Mouse (Mus musculus) stomach, embryonic 16.5 days (tissue): ENCODE data around the gene Prrc2b. TPM values are rescaled to one million over a fixed set of nuclear protein-coding genes. Genes with fewer than 3 reads are reported as not detected.
A peak's percentile ranks its signal among the peaks of the same experiment; 100 is the strongest.

Experiments used
- ATAC-seq: fragments of 200-750 bp; cut with Nextera tagmentation; 2 replicates; pipeline ENCODE4 v1.8.0; 2017; ENCODE audit warnings: moderate number of reproducible peaks, moderate TSS enrichment; ENCODE audit not compliant: insufficient read depth, low FRiP score
- H3K27ac ChIP-seq: fragments of 300-500 bp; sonication (generic); 2 replicates; pipeline ENCODE4 v1.5.1; 2014; ENCODE audit warnings: low read length
- H3K27me3 ChIP-seq: fragments of 300-500 bp; sonication (generic); 2 replicates; pipeline ENCODE4 v1.6.1; 2014; ENCODE audit warnings: low read length, control low read depth, mixed read lengths; ENCODE audit not compliant: control insufficient read depth, insufficient read depth
- H3K36me3 ChIP-seq: fragments of 300-500 bp; sonication (generic); 2 replicates; pipeline ENCODE4 v1.6.1; 2014; ENCODE audit warnings: low read length; ENCODE audit not compliant: control insufficient read depth, insufficient read depth
- H3K4me1 ChIP-seq: fragments of 300-500 bp; sonication (generic); 2 replicates; pipeline ENCODE4 v1.6.1; 2014; ENCODE audit warnings: low read length, control low read depth, mixed read lengths; ENCODE audit not compliant: control insufficient read depth, insufficient read depth
- H3K4me2 ChIP-seq: fragments of 300-500 bp; sonication (generic); 2 replicates; pipeline ENCODE4 v1.6.1; 2014; ENCODE audit warnings: low read depth, low read length, mixed read lengths
- H3K4me3 ChIP-seq: fragments of 300-500 bp; sonication (generic); replicated peaks from 2 replicates; pipeline ENCODE4 v1.5.1; 2014; ENCODE audit warnings: mild to moderate bottlenecking, low read length
- H3K9ac ChIP-seq: fragments of 300-500 bp; sonication (generic); 2 replicates; pipeline ENCODE4 v1.6.1; 2014; ENCODE audit warnings: low read length
- H3K9me3 ChIP-seq: fragments of 300-500 bp; sonication (generic); replicated peaks from 2 replicates; pipeline ENCODE4 v1.6.1; 2016; ENCODE audit warnings: low read length, control low read depth; ENCODE audit not compliant: control insufficient read depth
- WGBS: fragments of 180-500 bp; shearing (Covaris S2); extraction: QIAGEN DNeasy Blood & Tissue Kit; methylation state at CpG from one replicate; pipeline ENCODE4 v1.1.7; 2014; 5-methylcytosine and 5-hydroxymethylcytosine counted together
- polyA plus RNA-seq: library from polyadenylated mRNA; unstranded; fragments of >200 nt; fragmentation: Nextera tagmentation; extraction: Ambion mirVana; gene quantifications from 2 replicates; pipeline ENCODE4 v1.2.1, GENCODE M21; 2015

Prrc2b gene
- polyA plus RNA-seq, 1 experiment from 2014 or later: 27.3 TPM

DNA sequence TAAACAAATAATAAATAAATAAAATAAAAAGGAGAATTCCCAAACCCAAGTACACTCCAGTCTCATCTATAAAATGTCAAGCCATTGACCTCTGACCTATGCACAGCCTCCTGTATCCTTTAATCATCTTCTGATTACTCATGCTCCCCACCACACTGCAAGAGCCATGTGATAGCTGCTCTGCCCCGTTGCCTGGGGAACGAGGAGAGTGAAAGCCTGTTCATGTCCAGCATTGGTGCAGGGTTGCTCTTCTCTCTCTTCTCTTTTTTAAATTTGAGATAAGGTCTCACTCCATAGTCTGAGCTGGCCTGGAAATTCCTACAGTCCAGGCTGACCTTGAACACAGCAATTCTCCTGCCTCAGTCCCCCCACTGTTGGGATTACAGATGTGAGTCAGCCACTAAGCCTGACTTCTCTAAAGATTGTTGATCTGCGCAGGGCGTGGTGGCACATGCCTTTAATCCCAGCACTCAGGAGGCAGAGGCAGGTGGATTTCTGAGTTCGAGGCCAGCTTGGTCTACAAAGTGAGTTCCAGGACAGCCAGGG, 4.2 kb upstream of the Prrc2b start:
- H3K4me3 ChIP-seq: no peak overlapping the region
- H3K4me2 ChIP-seq: no peak overlapping the region
- no peaks in the 10 kb centered on the region for H3K36me3 ChIP-seq
- H3K9me3 ChIP-seq: no peaks in the 10 kb centered on the region
- H3K9ac ChIP-seq: no peak overlapping the region
- no peak overlapping the region for H3K27ac ChIP-seq
- no peaks in the 10 kb centered on the region for H3K27me3 ChIP-seq
- 69% methylated on average over 5 of the region's 5 CpGs for WGBS
- no peaks in the 10 kb centered on the region; the same call in 1 of the 2 replicates for H3K4me1 ChIP-seq
- no peak for ATAC-seq

DNA sequence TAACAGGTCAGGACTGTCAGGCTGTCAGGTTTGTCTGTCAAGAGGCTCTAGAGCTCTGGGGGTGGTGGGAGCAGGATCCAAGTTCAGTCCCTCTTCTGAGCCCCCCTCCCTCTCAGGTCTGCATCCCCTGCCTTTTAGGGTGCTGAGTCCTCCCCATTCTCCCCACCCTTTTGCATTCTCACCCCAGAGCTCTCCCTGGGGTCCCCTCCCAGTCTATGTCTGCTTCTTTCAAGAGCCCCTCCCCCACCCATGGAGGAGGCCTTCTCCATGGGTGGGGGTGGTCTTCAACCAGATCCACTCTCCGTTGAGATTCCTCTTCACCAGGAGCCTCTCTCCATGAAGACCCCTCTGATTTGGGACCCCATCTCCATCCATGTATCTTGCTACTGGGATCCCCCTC, 747 bp upstream of the Prrc2b start:
- peaks cover 29% of the 10 kb centered on the region for H3K4me1 ChIP-seq
- peak overlapping the region; percentile 94 for H3K4me3 ChIP-seq

DNA sequence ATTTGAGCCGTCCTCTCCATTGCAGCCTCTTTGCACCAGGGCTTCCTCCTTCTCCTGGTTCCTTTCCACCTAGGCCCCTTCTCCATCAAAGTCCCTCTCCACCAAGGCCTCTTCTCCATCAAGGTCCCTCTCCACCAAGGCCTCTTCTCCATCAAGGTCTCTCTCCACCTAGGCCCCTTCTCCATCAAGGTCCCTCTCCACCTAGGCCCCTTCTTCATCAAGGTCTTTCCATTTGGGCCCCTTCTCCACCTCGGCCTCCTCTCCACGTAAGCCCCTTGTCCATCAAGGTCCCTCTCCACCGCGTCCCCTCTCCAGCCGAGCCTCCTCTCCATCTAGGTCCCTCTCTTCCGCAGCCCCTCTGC, 339 bp upstream of the Prrc2b start:
- H3K27me3 ChIP-seq: no peaks in the 10 kb centered on the region
- H3K4me2 ChIP-seq: peak overlapping the region; percentile 92
- no peaks in the 10 kb centered on the region for H3K9me3 ChIP-seq
- H3K4me3 ChIP-seq: peak overlapping the region; percentile 94
- peak overlapping the region; percentile 99 for H3K27ac ChIP-seq
- H3K36me3 ChIP-seq: no peaks in the 10 kb centered on the region
- 9% methylated on average over 7 of the region's 7 CpGs for WGBS
- H3K9ac ChIP-seq: peak overlapping the region; percentile 100
- no peak for ATAC-seq
- H3K4me1 ChIP-seq: peaks cover 33% of the 10 kb centered on the region

More for the DNA sequence above, 747 bp upstream of the Prrc2b start:
- ATAC-seq: no peak
- Histone ChIP-seq H3K27me3 (no peaks in the 10 kb centered on the region), H3K9me3 (no peaks in the 10 kb centered on the region), H3K27ac (no peak overlapping the region), H3K9ac (peak overlapping the region; percentile 100), H3K4me2 (peak overlapping the region; percentile 92), H3K36me3 (no peaks in the 10 kb centered on the region)
- 28% methylated on average over 1 of the region's 1 CpGs for WGBS

DNA sequence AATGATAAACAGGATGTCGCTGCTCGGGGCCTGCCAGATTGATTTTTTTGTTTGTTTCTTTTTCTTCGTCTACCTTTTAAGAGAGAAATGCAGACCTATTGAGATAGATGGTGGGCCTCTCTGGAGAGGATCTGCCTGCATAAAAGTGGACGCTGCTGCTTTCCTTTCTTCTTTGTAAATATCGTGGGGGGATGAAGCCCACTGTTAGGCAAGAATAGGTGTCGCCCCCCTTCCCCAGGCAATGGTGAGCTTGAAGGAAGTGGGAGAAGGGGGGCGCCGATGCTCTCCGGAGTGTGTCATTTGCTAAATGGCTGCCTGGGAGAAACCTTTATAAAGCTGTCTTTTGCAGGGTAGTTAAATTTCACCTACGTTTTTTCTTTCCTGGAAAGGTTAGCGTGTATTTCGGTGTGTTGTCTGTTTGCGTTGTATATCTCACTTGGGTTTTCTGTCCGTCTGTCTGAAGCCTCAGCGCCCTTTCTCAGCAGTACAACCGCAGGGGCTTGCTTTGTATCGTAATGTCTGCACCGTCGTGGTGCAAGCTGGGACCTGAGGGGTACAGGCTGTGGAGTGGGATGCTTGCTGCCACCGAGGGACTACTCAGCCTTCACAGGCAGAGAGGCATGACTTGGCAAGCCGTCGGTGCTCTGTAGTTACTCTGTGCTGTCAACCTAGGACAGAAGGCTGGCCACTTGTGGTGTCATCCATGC, 931 bp downstream of the Prrc2b start:
- Histone ChIP-seq H3K9me3 (no peaks in the 10 kb centered on the region), H3K36me3 (no peaks in the 10 kb centered on the region), H3K4me1 (peaks cover 45% of the 10 kb centered on the region), H3K27ac (peak overlapping the region; percentile 99), H3K27me3 (no peaks in the 10 kb centered on the region), H3K4me2 (peak overlapping the region; percentile 92), H3K9ac (peak overlapping the region; percentile 100), H3K4me3 (peak overlapping the region; percentile 94)
- under 1% methylated on average over 22 of the region's 22 CpGs for WGBS
- ATAC-seq: no peak

DNA sequence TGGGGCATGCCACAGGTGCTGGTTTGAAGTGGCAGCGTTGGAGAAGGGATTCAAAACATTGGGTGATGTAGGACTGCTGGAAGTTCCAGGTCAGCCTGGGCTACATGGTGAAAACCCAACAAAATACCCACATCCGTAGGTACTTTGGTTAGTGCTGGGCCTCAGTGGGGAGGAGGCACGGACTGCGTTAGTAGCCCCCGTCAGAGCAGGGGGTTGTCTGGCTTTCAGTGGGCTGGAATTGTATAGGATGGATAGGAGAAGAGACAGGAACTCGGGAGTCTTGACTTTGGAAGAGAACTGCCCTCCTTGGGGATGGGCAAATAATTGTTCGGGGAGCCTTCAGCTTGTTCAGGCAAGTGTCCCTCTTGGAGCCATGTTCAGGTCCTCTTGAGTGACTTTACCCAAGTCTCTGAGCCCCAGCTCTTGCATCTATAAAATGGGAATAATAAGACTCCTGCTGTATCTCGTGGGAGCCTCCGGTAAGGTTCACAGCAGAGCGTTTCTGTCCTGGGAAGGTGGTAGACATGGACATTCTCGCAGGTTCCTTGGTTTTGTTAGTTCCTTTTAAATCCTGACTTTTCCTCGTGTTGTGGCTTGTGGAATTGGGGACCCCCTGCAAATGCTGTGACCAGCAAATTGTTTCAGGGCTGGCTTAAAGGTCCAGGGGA, 1.6 kb downstream of the Prrc2b start:
- H3K4me2 ChIP-seq: peak overlapping the region; percentile 92
- ATAC-seq: no peak
- H3K9ac ChIP-seq: peak overlapping the region; percentile 100
- peak overlapping the region; percentile 94 for H3K4me3 ChIP-seq
- no peaks in the 10 kb centered on the region for H3K9me3 ChIP-seq
- 12% methylated on average over 12 of the region's 12 CpGs for WGBS
- H3K27ac ChIP-seq: peak overlapping the region; percentile 99
- H3K4me1 ChIP-seq: peaks cover 52% of the 10 kb centered on the region
- no peaks in the 10 kb centered on the region for H3K27me3 ChIP-seq
- no peaks in the 10 kb centered on the region for H3K36me3 ChIP-seq

DNA sequence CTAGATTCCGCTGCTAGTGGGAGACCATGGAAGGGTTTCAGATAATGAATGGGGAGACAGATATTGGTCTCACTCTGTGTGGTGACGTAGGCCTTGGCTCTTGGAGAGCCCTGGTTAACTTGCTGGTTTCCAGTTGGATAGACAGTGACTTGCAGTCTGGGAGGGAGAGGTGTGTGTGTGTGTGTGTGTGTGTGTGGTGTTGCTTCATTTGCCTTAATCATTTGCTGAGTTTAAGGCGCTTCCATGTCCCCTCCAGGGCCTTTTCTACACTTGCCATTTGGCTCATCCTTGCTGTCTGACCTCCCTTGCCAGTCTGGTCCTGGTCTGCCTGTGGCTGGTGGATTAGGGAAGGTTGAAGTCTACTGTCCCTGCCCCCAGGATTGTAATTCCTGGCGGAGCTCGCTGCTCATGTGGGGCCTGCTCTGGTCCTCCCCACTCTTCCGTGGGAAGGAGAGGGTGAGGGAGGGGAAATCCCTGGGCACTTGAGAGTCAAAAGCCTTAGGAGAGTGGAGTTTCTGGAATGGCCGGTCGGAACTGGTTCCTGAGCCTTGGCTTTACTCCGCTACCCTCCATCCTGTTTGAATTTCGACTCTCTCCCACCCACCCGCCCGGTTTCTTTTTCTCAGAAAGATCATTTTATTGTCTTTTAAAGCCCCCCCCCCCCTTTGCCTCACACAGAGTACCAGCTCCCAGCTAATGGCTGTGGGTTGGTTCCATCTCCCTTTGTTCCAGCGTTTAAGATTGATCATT, 2.3 kb downstream of the Prrc2b start:
- Histone ChIP-seq H3K36me3 (no peaks in the 10 kb centered on the region), H3K27me3 (no peaks in the 10 kb centered on the region), H3K4me3 (peak overlapping the region; percentile 94), H3K9me3 (no peaks in the 10 kb centered on the region), H3K27ac (peak overlapping the region; percentile 99), H3K9ac (peak overlapping the region; percentile 100), H3K4me2 (peak overlapping the region; percentile 92), H3K4me1 (peaks cover 59% of the 10 kb centered on the region)
- peak; percentile 22; the same call in 1 of the 2 replicates for ATAC-seq
- 8% methylated on average over 13 of the region's 13 CpGs for WGBS

DNA sequence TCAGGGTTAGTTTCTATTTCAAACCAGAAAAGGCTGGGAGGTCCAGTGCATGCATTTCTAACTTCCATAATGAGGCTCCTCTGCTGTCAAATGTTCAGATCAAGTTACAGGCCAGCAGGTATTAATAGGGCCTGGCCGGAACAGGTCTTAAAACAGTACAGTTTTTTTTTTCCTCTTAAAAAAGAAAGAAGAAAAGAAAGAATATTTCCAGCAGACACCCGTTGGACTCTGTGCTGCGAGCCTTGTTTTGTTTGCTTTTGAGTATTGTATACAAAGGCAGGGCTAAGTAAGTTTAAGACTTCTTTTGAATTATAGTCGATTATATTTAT, 2.9 kb downstream of the Prrc2b start:
- peaks cover 64% of the 10 kb centered on the region for H3K4me1 ChIP-seq
- H3K4me2 ChIP-seq: peak overlapping the region; percentile 92
- ATAC-seq: no peak
- 9% methylated on average over 4 of the region's 4 CpGs for WGBS
- peak overlapping the region; percentile 100 for H3K9ac ChIP-seq
- peak overlapping the region; percentile 94 for H3K4me3 ChIP-seq
- H3K27me3 ChIP-seq: no peaks in the 10 kb centered on the region
- peak overlapping the region; percentile 99 for H3K27ac ChIP-seq
- H3K36me3 ChIP-seq: no peaks in the 10 kb centered on the region
- no peaks in the 10 kb centered on the region for H3K9me3 ChIP-seq

DNA sequence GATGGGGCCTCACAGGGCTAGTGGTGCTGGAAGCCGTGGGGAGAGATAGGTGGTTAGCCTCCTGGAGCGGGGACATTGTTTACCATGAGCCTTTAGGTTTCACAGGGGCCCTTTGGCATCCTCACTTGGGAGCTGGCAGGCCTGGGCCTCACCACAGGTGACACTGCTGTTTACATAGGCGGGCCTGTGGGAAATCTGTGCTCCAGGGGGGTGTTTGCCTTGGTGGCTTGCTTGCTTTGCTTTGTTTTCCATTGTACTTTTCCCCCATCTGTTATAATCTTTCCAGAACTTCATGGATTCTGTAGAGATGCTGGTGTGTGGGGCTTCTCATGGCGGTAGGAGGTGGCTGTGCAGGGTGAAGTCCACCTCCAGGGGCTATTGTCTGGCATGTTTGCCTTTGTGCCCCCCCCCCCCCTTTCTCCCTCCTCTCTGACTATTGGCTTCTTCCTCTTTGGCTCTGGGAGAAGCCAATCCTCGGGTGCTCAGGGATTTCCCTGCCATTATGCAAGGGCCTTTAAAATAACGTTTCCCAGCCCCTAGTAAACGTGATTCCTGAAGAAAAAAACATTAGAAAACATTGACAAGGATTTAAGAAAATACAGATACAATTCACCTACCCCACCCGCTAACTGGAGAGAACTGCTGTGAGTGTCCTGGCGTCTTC, 3.6 kb downstream of the Prrc2b start:
- WGBS: 23% methylated on average over 9 of the region's 9 CpGs
- Histone ChIP-seq H3K4me3 (peak overlapping the region; percentile 94), H3K9ac (peak overlapping the region; percentile 100), H3K36me3 (no peaks in the 10 kb centered on the region), H3K27ac (peak overlapping the region; percentile 99), H3K27me3 (no peaks in the 10 kb centered on the region), H3K9me3 (no peaks in the 10 kb centered on the region), H3K4me1 (peaks cover 71% of the 10 kb centered on the region), H3K4me2 (peak overlapping the region; percentile 92)
- ATAC-seq: no peak
